Mouse (Mus musculus) stomach, embryonic 14.5 days (tissue): ENCODE data around the gene Gm9913. TPM values are rescaled to one million over a fixed set of nuclear protein-coding genes. Genes with fewer than 3 reads are reported as not detected.

Experiments
- ATAC-seq: fragments of 200-750 bp; cut with Nextera tagmentation; 2 replicates; pipeline ENCODE4 v1.8.0; 2017; ENCODE audit warnings: low read depth, moderate TSS enrichment; ENCODE audit not compliant: insufficient number of reproducible peaks, insufficient read depth, low FRiP score
- H3K27ac ChIP-seq: fragments of 300-500 bp; sonication (generic); 2 replicates; pipeline ENCODE4 v1.5.1; 2014; ENCODE audit warnings: mild to moderate bottlenecking, low read length, moderate library complexity, mixed read lengths
- H3K27me3 ChIP-seq: fragments of 300-500 bp; sonication (generic); 2 replicates; pipeline ENCODE4 v1.6.1; 2014; ENCODE audit warnings: low read length, control low read depth, mixed read lengths; ENCODE audit not compliant: control insufficient read depth, insufficient read depth
- H3K36me3 ChIP-seq: fragments of 300-500 bp; sonication (generic); 2 replicates; pipeline ENCODE4 v1.6.1; 2014; ENCODE audit warnings: mild to moderate bottlenecking, control low read depth, low read length, moderate library complexity, mixed read lengths; ENCODE audit not compliant: control insufficient read depth, insufficient read depth
- H3K4me1 ChIP-seq: fragments of 300-500 bp; sonication (generic); 2 replicates; pipeline ENCODE4 v1.6.1; 2014; ENCODE audit warnings: low read length, control low read depth, mixed read lengths; ENCODE audit not compliant: control insufficient read depth, insufficient read depth
- H3K4me2 ChIP-seq: fragments of 300-500 bp; sonication (generic); replicated peaks from 2 replicates; pipeline ENCODE4 v1.6.1; 2014; ENCODE audit warnings: low read depth, low read length, control low read depth
- H3K4me3 ChIP-seq: fragments of 300-500 bp; sonication (generic); 2 replicates; pipeline ENCODE4 v1.5.1; 2014; ENCODE audit warnings: low read depth, low read length, control low read depth
- H3K9ac ChIP-seq: fragments of 300-500 bp; sonication (generic); replicated peaks from 2 replicates; pipeline ENCODE4 v1.6.1; 2014; ENCODE audit warnings: low read depth, mild to moderate bottlenecking, control low read depth, low read length, moderate library complexity, mixed read lengths
- H3K9me3 ChIP-seq: fragments of 300-500 bp; sonication (generic); 2 replicates; pipeline ENCODE4 v1.6.1; 2016; ENCODE audit warnings: low read depth, low read length, control low read depth; ENCODE audit not compliant: control insufficient read depth
- WGBS: fragments of 180-500 bp; shearing (Covaris S2); extraction: QIAGEN DNeasy Blood & Tissue Kit; methylation state at CpG from one replicate; pipeline ENCODE4 v1.1.7; 2014; 5-methylcytosine and 5-hydroxymethylcytosine counted together
- polyA plus RNA-seq: library from polyadenylated mRNA; unstranded; fragments of >200 nt; fragmentation: Nextera tagmentation; extraction: Ambion mirVana; gene quantifications from 2 replicates; pipeline ENCODE4 v1.2.1, GENCODE M21; 2014

The Gm9913 gene
- polyA plus RNA-seq, 1 experiment from 2014 or later = 0.39 TPM

- no peaks in the 10 kb centered on the region for H3K36me3 ChIP-seq
Measured at GRCm38 (mm10) chr2:125515291-125516057, 10.6 kb downstream of the Gm9913 start.

GRCm38 (mm10) chr2:125516594-125516993 lies 11.7 kb downstream of the Gm9913 start:
- no peaks in the 10 kb centered on the region for H3K9me3 ChIP-seq

More at GRCm38 (mm10) chr2:125515291-125516057, 10.6 kb downstream of the Gm9913 start:
- no peak for ATAC-seq
- Histone ChIP-seq H3K27me3 (no peaks in the 10 kb centered on the region), H3K9me3 (no peaks in the 10 kb centered on the region), H3K9ac (no peak overlapping the region), H3K4me3 (no peak overlapping the region), H3K27ac (no peak overlapping the region), H3K4me1 (0 out of 2 replicates have a peak, but pooled peaks cover 5% of the 10 kb centered on the region), H3K4me2 (no peak overlapping the region)
- WGBS = 55% methylated on average over 12 of the region's 12 CpGs

GRCm38 (mm10) chr2:125525484-125525883 lies 20.6 kb downstream of the Gm9913 start:
- Histone ChIP-seq H3K4me2 (no peak overlapping the region), H3K4me3 (no peak overlapping the region), H3K36me3 (no peaks in the 10 kb centered on the region), H3K27ac (no peak overlapping the region), H3K9ac (no peak overlapping the region), H3K9me3 (no peaks in the 10 kb centered on the region), H3K27me3 (no peaks in the 10 kb centered on the region), H3K4me1 (no peaks in the 10 kb centered on the region)
- ATAC-seq = no peak
- WGBS = 74% methylated on average over 2 of the region's 2 CpGs

More at GRCm38 (mm10) chr2:125516594-125516993, 11.7 kb downstream of the Gm9913 start:
- peak; percentile 71; the same call in 1 of the 2 replicates for ATAC-seq
- Histone ChIP-seq H3K4me1 (0 out of 2 replicates have a peak, but pooled peaks cover 5% of the 10 kb centered on the region), H3K36me3 (no peaks in the 10 kb centered on the region), H3K4me3 (no peak overlapping the region), H3K27ac (peak overlapping the region; percentile 39; the same call in 1 of the 2 replicates), H3K9ac (no peak overlapping the region), H3K27me3 (no peaks in the 10 kb centered on the region), H3K4me2 (no peak overlapping the region)
- WGBS = 7% methylated on average over 4 of the region's 4 CpGs

- Histone ChIP-seq H3K9me3 (no peaks in the 10 kb centered on the region), H3K27ac (no peak overlapping the region), H3K4me1 (no peaks in the 10 kb centered on the region), H3K4me2 (no peak overlapping the region), H3K4me3 (no peak overlapping the region), H3K9ac (no peak overlapping the region), H3K27me3 (no peaks in the 10 kb centered on the region), H3K36me3 (no peaks in the 10 kb centered on the region)
- ATAC-seq = no peak
- WGBS = 76% methylated on average over 5 of the region's 5 CpGs
Measured at GRCm38 (mm10) chr2:125526566-125526965, 21.7 kb downstream of the Gm9913 start.

- H3K36me3 ChIP-seq = no peaks in the 10 kb centered on the region
- no peak overlapping the region for H3K4me2 ChIP-seq
- no peaks in the 10 kb centered on the region for H3K27me3 ChIP-seq
- no peaks in the 10 kb centered on the region for H3K9me3 ChIP-seq
- peak; percentile 71; the same call in 1 of the 2 replicates for ATAC-seq
- no peak overlapping the region for H3K4me3 ChIP-seq
- no peak overlapping the region; the same call in 1 of the 2 replicates for H3K27ac ChIP-seq
- no peaks in the 10 kb centered on the region for H3K4me1 ChIP-seq
- 62% methylated on average over 6 of the region's 6 CpGs for WGBS
- H3K9ac ChIP-seq = no peak overlapping the region
Measured at GRCm38 (mm10) chr2:125530665-125531064, 25.8 kb downstream of the Gm9913 start.

GRCm38 (mm10) chr2:125539640-125540039 lies 34.8 kb downstream of the Gm9913 start:
- Histone ChIP-seq H3K27me3 (no peaks in the 10 kb centered on the region), H3K9ac (no peak overlapping the region), H3K4me2 (no peak overlapping the region), H3K9me3 (no peaks in the 10 kb centered on the region), H3K4me1 (no peaks in the 10 kb centered on the region), H3K36me3 (no peaks in the 10 kb centered on the region), H3K4me3 (no peak overlapping the region), H3K27ac (no peak overlapping the region)
- ATAC-seq = no peak
- 84% methylated on average over 3 of the region's 3 CpGs for WGBS

GRCm38 (mm10) chr2:125540579-125540978 lies 35.7 kb downstream of the Gm9913 start:
- H3K4me2 ChIP-seq = no peak overlapping the region
- no peak overlapping the region for H3K27ac ChIP-seq
- no peak for ATAC-seq
- no peak overlapping the region for H3K9ac ChIP-seq
- 76% methylated on average over 7 of the region's 7 CpGs for WGBS
- no peaks in the 10 kb centered on the region for H3K36me3 ChIP-seq
- no peaks in the 10 kb centered on the region for H3K4me1 ChIP-seq
- no peaks in the 10 kb centered on the region for H3K9me3 ChIP-seq
- no peak overlapping the region for H3K4me3 ChIP-seq
- H3K27me3 ChIP-seq = no peaks in the 10 kb centered on the region

GRCm38 (mm10) chr2:125541451-125541850 lies 36.6 kb downstream of the Gm9913 start:
- Histone ChIP-seq H3K9me3 (no peaks in the 10 kb centered on the region), H3K9ac (no peak overlapping the region), H3K4me1 (no peaks in the 10 kb centered on the region), H3K27ac (no peak overlapping the region), H3K27me3 (no peaks in the 10 kb centered on the region), H3K4me2 (no peak overlapping the region), H3K4me3 (no peak overlapping the region), H3K36me3 (no peaks in the 10 kb centered on the region)
- 63% methylated on average over 7 of the region's 7 CpGs for WGBS
- no peak for ATAC-seq
